Mouse (Mus musculus) neural tube, embryonic 14.5 days (tissue): ENCODE measurements around the gene Qpct. TPM values are rescaled to one million over a fixed set of nuclear protein-coding genes. Genes with fewer than 3 reads are reported as not detected.
A peak's percentile ranks its signal among the peaks of the same experiment; 100 is the strongest.

Experiments
- ATAC-seq: fragments of 200-750 bp; cut with Nextera tagmentation; 2 replicates; pipeline ENCODE4 v1.8.0; 2017; ENCODE audit warnings: low read depth, mild to moderate bottlenecking, moderate TSS enrichment, moderate library complexity
- H3K27ac ChIP-seq: fragments of 300-500 bp; sonication (generic); 2 replicates; pipeline ENCODE4 v1.5.1; 2014; ENCODE audit warnings: low read depth, mild to moderate bottlenecking, control low read depth, low read length, moderate library complexity, mixed read lengths
- H3K27me3 ChIP-seq: fragments of 300-500 bp; sonication (generic); 2 replicates; pipeline ENCODE4 v1.6.1; 2014; ENCODE audit warnings: low read length; ENCODE audit not compliant: control insufficient read depth, insufficient read depth
- H3K36me3 ChIP-seq: fragments of 300-500 bp; sonication (generic); 2 replicates; pipeline ENCODE4 v1.6.1; 2014; ENCODE audit warnings: low read length, mixed read lengths; ENCODE audit not compliant: control insufficient read depth, insufficient read depth
- H3K4me1 ChIP-seq: fragments of 300-500 bp; sonication (generic); 2 replicates; pipeline ENCODE4 v1.6.1; 2014; ENCODE audit warnings: low read length; ENCODE audit not compliant: control insufficient read depth, insufficient read depth
- H3K4me2 ChIP-seq: fragments of 300-500 bp; sonication (generic); 2 replicates; pipeline ENCODE4 v1.6.1; 2014; ENCODE audit warnings: mild to moderate bottlenecking, low read depth, low read length, control low read depth
- H3K4me3 ChIP-seq: fragments of 300-500 bp; sonication (generic); 2 replicates; pipeline ENCODE4 v1.5.1; 2014; ENCODE audit warnings: low read depth, low read length, control low read depth, mixed read lengths
- H3K9ac ChIP-seq: fragments of 300-500 bp; sonication (generic); replicated peaks from 2 replicates; pipeline ENCODE4 v1.6.1; 2014; ENCODE audit warnings: low read depth, mild to moderate bottlenecking, control low read depth, low read length, mixed read lengths
- H3K9me3 ChIP-seq: fragments of 300-500 bp; sonication (generic); 2 replicates; pipeline ENCODE4 v1.6.1; 2016; ENCODE audit warnings: low read length; ENCODE audit not compliant: control insufficient read depth
- WGBS: fragments of 180-500 bp; shearing (Covaris S2); extraction: QIAGEN DNeasy Blood & Tissue Kit; methylation state at CpG from one replicate; pipeline ENCODE4 v1.1.7; 2014; 5-methylcytosine and 5-hydroxymethylcytosine counted together
- polyA plus RNA-seq: library from polyadenylated mRNA; unstranded; fragments of >200 nt; fragmentation: Nextera tagmentation; extraction: Ambion mirVana; gene quantifications from 2 replicates; pipeline ENCODE4 v1.2.1, GENCODE M21; 2014

The Qpct gene
- polyA plus RNA-seq, 1 experiment from 2014 or later: 26.2 TPM

- 45% methylated on average over 3 of the region's 3 CpGs for WGBS
- ATAC-seq: no peak
- H3K27me3 ChIP-seq: no peaks in the 10 kb centered on the region
- H3K4me3 ChIP-seq: no peak overlapping the region
- H3K4me2 ChIP-seq: no peak overlapping the region
- H3K9me3 ChIP-seq: no peaks in the 10 kb centered on the region
- H3K27ac ChIP-seq: no peak overlapping the region
- no peaks in the 10 kb centered on the region for H3K36me3 ChIP-seq
- no peaks in the 10 kb centered on the region for H3K4me1 ChIP-seq
- no peak overlapping the region for H3K9ac ChIP-seq
Measured at GRCm38 (mm10) chr17:79022746-79023145, 29.0 kb upstream of the Qpct start.

GRCm38 (mm10) chr17:79024544-79024943 lies 27.2 kb upstream of the Qpct start:
- no peak overlapping the region for H3K4me3 ChIP-seq
- ATAC-seq: no peak
- no peaks in the 10 kb centered on the region for H3K36me3 ChIP-seq
- H3K27ac ChIP-seq: no peak overlapping the region
- H3K4me1 ChIP-seq: no peaks in the 10 kb centered on the region
- H3K4me2 ChIP-seq: no peak overlapping the region
- no peaks in the 10 kb centered on the region for H3K9me3 ChIP-seq
- no peak overlapping the region for H3K9ac ChIP-seq
- WGBS: 85% methylated on average over 4 of the region's 4 CpGs
- H3K27me3 ChIP-seq: no peaks in the 10 kb centered on the region

GRCm38 (mm10) chr17:79029226-79029625 lies 22.5 kb upstream of the Qpct start:
- no peak overlapping the region for H3K27ac ChIP-seq
- no peak overlapping the region for H3K4me3 ChIP-seq
- no peaks in the 10 kb centered on the region for H3K27me3 ChIP-seq
- no peak overlapping the region for H3K4me2 ChIP-seq
- H3K9me3 ChIP-seq: no peaks in the 10 kb centered on the region
- no peaks in the 10 kb centered on the region for H3K4me1 ChIP-seq
- no peak overlapping the region for H3K9ac ChIP-seq
- 87% methylated on average over 3 of the region's 3 CpGs for WGBS
- no peaks in the 10 kb centered on the region for H3K36me3 ChIP-seq
- ATAC-seq: no peak

DNA sequence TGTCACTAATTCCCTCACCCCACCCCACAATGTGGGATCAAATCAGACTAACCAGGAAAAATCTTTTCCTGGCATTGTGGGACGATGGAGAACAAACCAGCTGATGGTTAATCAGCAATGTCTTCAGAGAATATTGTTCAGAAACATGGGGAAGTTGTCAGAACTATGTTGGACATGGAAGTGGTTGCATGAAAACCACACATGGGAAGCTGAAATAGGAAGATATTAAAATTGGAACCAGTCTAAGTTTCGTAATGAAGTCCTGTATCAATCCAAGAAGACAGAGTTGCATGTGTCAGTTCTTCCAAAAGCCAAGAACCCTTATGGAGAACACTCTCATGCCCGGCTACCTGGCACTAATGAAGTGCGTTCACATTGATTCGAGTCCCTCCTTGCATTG lies 20.1 kb upstream of the Qpct start:
- no peaks in the 10 kb centered on the region for H3K27me3 ChIP-seq
- WGBS: 88% methylated on average over 5 of the region's 5 CpGs
- ATAC-seq: no peak
- H3K27ac ChIP-seq: no peak overlapping the region
- H3K9ac ChIP-seq: no peak overlapping the region
- H3K4me2 ChIP-seq: no peak overlapping the region
- H3K4me1 ChIP-seq: no peaks in the 10 kb centered on the region
- no peaks in the 10 kb centered on the region for H3K9me3 ChIP-seq
- no peaks in the 10 kb centered on the region for H3K36me3 ChIP-seq
- no peak overlapping the region for H3K4me3 ChIP-seq

- H3K27ac ChIP-seq: no peak overlapping the region
- H3K9me3 ChIP-seq: no peaks in the 10 kb centered on the region
- no peaks in the 10 kb centered on the region for H3K27me3 ChIP-seq
- ATAC-seq: no peak
- no peak overlapping the region for H3K4me3 ChIP-seq
- no peak overlapping the region for H3K9ac ChIP-seq
- no peaks in the 10 kb centered on the region for H3K4me1 ChIP-seq
- no peaks in the 10 kb centered on the region for H3K36me3 ChIP-seq
- H3K4me2 ChIP-seq: no peak overlapping the region
- 89% methylated on average over 4 of the region's 4 CpGs for WGBS
Measured at GRCm38 (mm10) chr17:79032782-79033181, 18.9 kb upstream of the Qpct start.

- H3K9me3 ChIP-seq: no peaks in the 10 kb centered on the region
- H3K27ac ChIP-seq: no peak overlapping the region
- H3K27me3 ChIP-seq: no peaks in the 10 kb centered on the region
- H3K4me1 ChIP-seq: no peaks in the 10 kb centered on the region
- no peak for ATAC-seq
- H3K4me2 ChIP-seq: no peak overlapping the region
- no peak overlapping the region for H3K9ac ChIP-seq
- H3K36me3 ChIP-seq: no peaks in the 10 kb centered on the region
- H3K4me3 ChIP-seq: no peak overlapping the region
Measured at GRCm38 (mm10) chr17:79039660-79040059, 12.0 kb upstream of the Qpct start.

GRCm38 (mm10) chr17:79043705-79044104 lies 8.0 kb upstream of the Qpct start:
- no peak for ATAC-seq
- no peak overlapping the region for H3K4me2 ChIP-seq
- no peak overlapping the region for H3K9ac ChIP-seq
- no peaks in the 10 kb centered on the region for H3K4me1 ChIP-seq
- 100% methylated on average over 2 of the region's 2 CpGs for WGBS
- no peaks in the 10 kb centered on the region for H3K36me3 ChIP-seq
- H3K9me3 ChIP-seq: no peaks in the 10 kb centered on the region
- no peak overlapping the region for H3K27ac ChIP-seq
- no peak overlapping the region for H3K4me3 ChIP-seq
- no peaks in the 10 kb centered on the region for H3K27me3 ChIP-seq

DNA sequence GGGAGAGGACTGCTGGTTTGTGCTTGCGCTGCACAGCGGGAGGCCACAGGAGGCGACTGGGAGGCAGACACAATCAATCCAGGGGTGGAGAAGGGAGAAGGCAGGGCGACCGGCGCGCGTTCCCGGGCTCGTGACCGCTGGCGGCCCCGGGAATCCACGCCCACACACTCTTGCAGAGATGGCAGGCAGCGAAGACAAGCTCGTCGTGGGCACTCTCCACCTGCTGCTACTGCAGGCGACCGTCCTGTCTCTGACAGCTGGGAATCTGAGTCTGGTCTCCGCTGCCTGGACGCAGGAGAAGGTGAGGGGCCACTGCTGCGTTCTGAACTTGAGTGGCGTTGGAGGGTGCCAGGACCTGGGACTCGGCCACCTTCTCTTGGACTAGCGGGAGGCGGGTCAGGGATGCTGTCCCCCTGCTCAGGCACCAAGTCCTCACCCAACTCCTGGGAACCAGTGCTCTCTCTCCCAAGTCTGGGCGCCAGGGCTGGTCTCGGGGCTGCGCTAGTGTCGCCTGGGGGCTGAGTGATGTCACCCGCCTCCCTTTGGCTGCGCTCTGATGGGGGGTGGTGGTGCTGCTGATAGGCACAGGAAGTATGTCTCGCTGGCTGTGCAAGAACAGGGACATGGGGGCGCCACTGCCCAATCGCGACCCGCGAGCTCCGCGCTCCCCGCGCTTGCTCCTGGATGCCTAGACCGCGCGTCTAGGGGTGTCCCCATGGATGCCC lies 544 bp downstream of the Qpct start:
- peak overlapping the region; percentile 60 for H3K27ac ChIP-seq
- WGBS: under 1% methylated on average over 45 of the region's 45 CpGs
- H3K9ac ChIP-seq: peak overlapping the region; percentile 60
- peak; percentile 95 for ATAC-seq
- H3K4me1 ChIP-seq: no peaks in the 10 kb centered on the region
- H3K36me3 ChIP-seq: no peaks in the 10 kb centered on the region
- no peaks in the 10 kb centered on the region for H3K9me3 ChIP-seq
- 0 out of 2 replicates have a peak, but pooled peaks cover 5% of the 10 kb centered on the region for H3K27me3 ChIP-seq
- H3K4me3 ChIP-seq: peak overlapping the region; percentile 55
- peak overlapping the region; percentile 86 for H3K4me2 ChIP-seq

DNA sequence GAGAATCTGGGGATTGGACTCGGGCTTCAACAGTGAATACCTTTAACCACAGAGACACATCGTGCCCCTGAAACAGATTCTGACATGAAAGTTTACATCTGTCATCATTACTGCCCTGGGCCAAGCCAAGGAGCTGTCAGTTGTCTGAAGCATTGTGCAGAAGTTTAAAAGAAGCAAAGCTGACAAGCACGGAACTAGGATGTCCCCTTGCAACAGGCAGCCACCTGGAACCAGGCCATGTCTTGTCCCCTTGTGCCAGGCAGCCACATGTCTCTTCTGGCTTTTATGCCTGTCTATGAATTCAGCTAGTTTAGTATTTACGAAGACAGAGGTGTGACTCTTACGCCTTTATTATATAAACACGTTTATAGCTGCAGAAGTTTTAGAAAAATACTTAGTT lies 6.6 kb downstream of the Qpct start:
- no peak for ATAC-seq

More for the DNA sequence above, 6.6 kb downstream of the Qpct start:
- H3K4me3 ChIP-seq: no peak overlapping the region
- no peaks in the 10 kb centered on the region for H3K9me3 ChIP-seq
- no peak overlapping the region for H3K27ac ChIP-seq
- WGBS: 79% methylated on average over 6 of the region's 6 CpGs
- no peaks in the 10 kb centered on the region for H3K27me3 ChIP-seq
- H3K4me1 ChIP-seq: no peaks in the 10 kb centered on the region
- H3K9ac ChIP-seq: no peak overlapping the region
- H3K4me2 ChIP-seq: no peak overlapping the region
- no peaks in the 10 kb centered on the region for H3K36me3 ChIP-seq
